Mouse (Mus musculus) gonadal fat pad, adult 2 months (tissue): ENCODE results near the gene Klrb1b. TPM values are rescaled to one million over a fixed set of nuclear protein-coding genes. Genes with fewer than 3 reads are reported as not detected.

ENCODE experiments used
- polyA plus RNA-seq: library from polyadenylated mRNA; depleted of rRNA; stranded (reverse); fragments of >200 nt; gene quantifications from 2 replicates; pipeline ENCODE4 v1.2.3, GENCODE M21; 2012; rRNA removed

The Klrb1b gene
- polyA plus RNA-seq, 1 experiment = 0.19 TPM

Other genes with a start within 250 kb of the Klrb1b start
- gene A2ml1, start 244.7 kb downstream of the Klrb1b start, polyA plus RNA-seq = 17.2 and 17.6 TPM in 2 replicates
- gene Klrb1a, start 202.8 kb downstream of the Klrb1b start, polyA plus RNA-seq = 29.6 and 31.2 TPM in 2 replicates
- gene Clec2h, start 163.9 kb downstream of the Klrb1b start, polyA plus RNA-seq = 0.19 and 0.26 TPM in 2 replicates
- gene Klrb1, start 103.3 kb downstream of the Klrb1b start, polyA plus RNA-seq = not detected in 2 replicates
- gene Klrb1c, start 37.1 kb downstream of the Klrb1b start, polyA plus RNA-seq = 29.7 and 72.7 TPM in 2 replicates
- 0.65 TPM in 1 of 2 replicates, not detected in the other for gene Gm44511, start within 50 bp of the Klrb1b start, polyA plus RNA-seq
- 0.22 and 0.36 TPM in 2 replicates for gene Clec2i, start 61.3 kb upstream of the Klrb1b start, polyA plus RNA-seq
- gene BC035044, start 64.8 kb upstream of the Klrb1b start, polyA plus RNA-seq = 1.1 and 2.1 TPM in 2 replicates
- not detected in 2 replicates for gene Clec2g, start 108.0 kb upstream of the Klrb1b start, polyA plus RNA-seq
- 0.08 and 0.58 TPM in 2 replicates for gene Klrb1f, start 219.6 kb upstream of the Klrb1b start, polyA plus RNA-seq